Mouse (Mus musculus): ENCODE results near the gene Kcnc1.

- TF ChIP-seq GATA1 (IDR thresholded peaks at IDR 0.05; ENCODE audit: borderline replicate concordance, low read length) (no peak), FLI1 (IDR thresholded peaks at IDR 0.05; ENCODE audit: low read length) (no peak)
Measured at GRCm38 (mm10) chr7:46410727-46411126, 14.4 kb downstream of the Kcnc1 start.

All from megakaryocyte, embryonic 14.5 days (primary cell).